Mouse (Mus musculus) G1E (cell line): ENCODE measurements around the gene Slc43a1. TPM values are rescaled to one million over a fixed set of nuclear protein-coding genes. Genes with fewer than 3 reads are reported as not detected.

ENCODE experiments used
- ATAC-seq: 2 replicates; pipeline ENCODE4 v1.8.0; 2016; ENCODE audit warnings: mild to moderate bottlenecking; ENCODE audit not compliant: insufficient number of reproducible peaks, poor library complexity, low FRiP score, severe bottlenecking; ENCODE audit errors: extremely low read depth
- DNase-seq: peaks from one replicate; pipeline ENCODE4 v3.0.0; 2012; ENCODE audit warnings: low spot score
- H3K27me3 ChIP-seq: 2 replicates; pipeline ENCODE4 v1.6.1; 2012; ENCODE audit warnings: mild to moderate bottlenecking, low read length, inconsistent platforms; ENCODE audit not compliant: insufficient read depth
- H3K36me3 ChIP-seq: replicated peaks from 2 replicates; pipeline ENCODE3; 2012; ENCODE audit warnings: mild to moderate bottlenecking, inconsistent platforms
- H3K4me1 ChIP-seq: 2 replicates; pipeline ENCODE4 v1.6.1; 2012; ENCODE audit warnings: low read depth, low read length, inconsistent platforms, mixed read lengths; ENCODE audit not compliant: insufficient read depth
- H3K4me3 ChIP-seq: 2 replicates; pipeline ENCODE4 v1.5.1; 2012; ENCODE audit warnings: low read depth, mild to moderate bottlenecking, inconsistent platforms, low read length, moderate library complexity, mixed read lengths
- H3K9me3 ChIP-seq: replicated peaks from 2 replicates; pipeline ENCODE4 v1.6.1; 2012; ENCODE audit warnings: inconsistent platforms
- CTCF ChIP-seq: IDR thresholded peaks from 2 replicates; pipeline ENCODE4 v1.5.1; 2012; ENCODE audit warnings: low read depth, low read length, inconsistent platforms, mixed read lengths
- GATA1 ChIP-seq: IDR thresholded peaks from 2 replicates; pipeline ENCODE4 v1.6.1; 2012; ENCODE audit warnings: borderline replicate concordance, low read length, inconsistent platforms, mixed read lengths
- GATA2 ChIP-seq: IDR thresholded peaks from 2 replicates; pipeline ENCODE4 v1.6.1; 2012; ENCODE audit warnings: low read depth, low read length, inconsistent platforms, borderline replicate concordance
- POLR2AphosphoS5 ChIP-seq: IDR thresholded peaks from 2 replicates; pipeline ENCODE4 v1.6.1; 2012; ENCODE audit warnings: low read depth, low read length, inconsistent platforms; ENCODE audit not compliant: insufficient replicate concordance
- TAL1 ChIP-seq: conservative IDR thresholded peaks from 2 replicates; pipeline ENCODE4 v1.6.1; 2012; ENCODE audit warnings: low read depth, low read length, inconsistent platforms, mixed read lengths
- polyA plus RNA-seq: library from polyadenylated mRNA; stranded (reverse); fragments of >175 nt; gene quantifications from 2 replicates; pipeline ENCODE4 v1.2.3, GENCODE M21; 2012
- total RNA-seq, 2 experiments: library from RNA; stranded (forward) in 1 of 2; stranded (reverse) in 1 of 2; fragments of 200-1000 nt in 1 of 2; fragments of >200 nt in 1 of 2; fragmentation: Nextera tagmentation in 1 of 2; gene quantifications; 2 replicates each; pipeline ENCODE4 v1.2.3; 2014 to 2017

Slc43a1 gene
- total and polyA plus RNA-seq, 3 experiments = 0.05 to 62.5 TPM; not detected in 1

DNA sequence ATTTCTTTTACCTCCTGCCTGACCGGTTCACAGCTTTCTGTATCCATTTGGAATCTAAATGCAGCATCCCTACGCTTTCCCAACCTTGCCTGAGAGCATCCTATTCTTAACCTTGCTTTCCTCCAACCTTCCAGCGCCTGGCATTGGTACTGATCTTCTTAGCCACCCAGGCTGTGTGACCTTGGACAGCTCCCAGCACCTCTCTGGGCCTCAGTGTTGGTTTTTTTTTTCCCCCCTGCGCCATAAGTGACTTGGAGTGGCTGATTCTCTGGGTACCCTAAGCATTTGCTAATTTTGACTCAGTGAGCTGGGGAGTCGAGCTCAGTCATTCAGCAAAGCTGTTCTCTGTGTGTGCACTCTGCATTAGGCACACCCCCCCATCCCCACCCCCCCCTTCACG, 37.2 kb downstream of the Slc43a1 start:
- Histone ChIP-seq H3K4me1 (no peaks in the 10 kb centered on the region), H3K4me3 (no peak overlapping the region), H3K36me3 (no peaks in the 10 kb centered on the region), H3K9me3 (peaks cover 12% of the 10 kb centered on the region), H3K27me3 (peaks cover 47% of the 10 kb centered on the region)
- ATAC-seq (no peak), DNase-seq (no peak)
- TF ChIP-seq GATA2 = no peak
- TF ChIP-seq CTCF = no peak
- TF ChIP-seq TAL1 = no peak
- no peak for TF ChIP-seq GATA1
- TF ChIP-seq POLR2AphosphoS5 = no peak

DNA sequence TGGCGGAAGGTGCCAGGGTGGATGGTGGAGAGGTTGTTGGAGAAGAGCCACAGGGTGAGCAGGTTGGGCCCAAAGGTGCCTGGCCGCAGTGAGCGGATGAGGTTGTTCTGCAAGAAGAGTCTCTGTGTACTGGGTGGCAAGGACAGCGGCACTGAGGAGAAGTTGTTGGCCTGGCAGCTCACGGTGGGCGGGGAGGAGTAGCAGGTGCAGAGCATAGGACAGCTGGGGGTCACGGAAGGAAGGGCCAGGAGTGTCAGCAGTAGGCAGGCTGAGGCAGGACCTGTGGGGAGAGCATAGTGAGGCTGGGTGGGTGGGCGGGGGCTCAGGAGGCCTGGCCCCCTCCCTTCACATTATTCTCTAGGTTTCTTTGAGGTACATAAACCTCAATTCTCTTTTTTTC, 41.9 kb downstream of the Slc43a1 start:
- DNase-seq (no peak), ATAC-seq (no peak)
- no peak for TF ChIP-seq TAL1
- TF ChIP-seq GATA2 = no peak
- TF ChIP-seq CTCF = no peak
- TF ChIP-seq GATA1 = no peak
- Histone ChIP-seq H3K9me3 (no peaks in the 10 kb centered on the region), H3K27me3 (peaks cover 43% of the 10 kb centered on the region), H3K4me3 (no peak overlapping the region), H3K4me1 (no peaks in the 10 kb centered on the region), H3K36me3 (no peaks in the 10 kb centered on the region)

DNA sequence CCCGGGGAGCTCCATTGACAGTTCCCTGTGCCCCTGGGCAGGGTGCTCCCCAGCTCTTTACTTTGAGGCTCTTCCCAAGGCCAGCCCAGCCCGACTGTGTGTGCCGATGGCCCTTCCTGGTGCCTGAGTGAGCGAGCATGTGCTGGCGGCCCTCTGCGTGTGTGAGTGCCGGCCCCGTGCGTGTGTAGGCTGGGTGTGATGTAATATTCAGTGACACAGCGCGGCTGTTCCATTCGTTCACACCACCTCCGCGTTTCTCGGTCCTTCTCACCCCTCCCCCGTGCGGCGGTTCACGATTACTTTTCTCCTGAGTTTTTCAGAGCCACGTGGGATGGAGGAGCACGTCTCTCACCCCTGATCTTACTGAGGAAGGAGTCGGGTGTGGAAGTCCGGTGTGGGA, 44.0 kb downstream of the Slc43a1 start:
- Histone ChIP-seq H3K9me3 (peaks cover 3% of the 10 kb centered on the region; the same call in 1 of the 2 replicates), H3K4me1 (peaks cover 8% of the 10 kb centered on the region), H3K4me3 (no peak overlapping the region), H3K36me3 (no peaks in the 10 kb centered on the region), H3K27me3 (peaks cover 45% of the 10 kb centered on the region)
- no peak for TF ChIP-seq POLR2AphosphoS5
- TF ChIP-seq GATA2 = no peak
- no peak for TF ChIP-seq TAL1
- TF ChIP-seq GATA1 = no peak
- TF ChIP-seq CTCF = no peak
- no peak for ATAC-seq
- DNase-seq = no peak

GRCm38 (mm10) chr2:84883084-84883483, 44.4 kb downstream of the Slc43a1 start:
- TF ChIP-seq CTCF (no peak), POLR2AphosphoS5 (no peak), TAL1 (no peak), GATA2 (no peak), GATA1 (no peak)
- ATAC-seq (no peak), DNase-seq (no peak)
- no peak overlapping the region for H3K4me3 ChIP-seq
- H3K4me1 ChIP-seq = peaks cover 8% of the 10 kb centered on the region
- peaks cover 3% of the 10 kb centered on the region; the same call in 1 of the 2 replicates for H3K9me3 ChIP-seq
- H3K27me3 ChIP-seq = peaks cover 49% of the 10 kb centered on the region
- no peaks in the 10 kb centered on the region for H3K36me3 ChIP-seq

GRCm38 (mm10) chr2:84883530-84883929, 44.9 kb downstream of the Slc43a1 start:
- Histone ChIP-seq H3K27me3 (peaks cover 50% of the 10 kb centered on the region), H3K9me3 (peaks cover 3% of the 10 kb centered on the region; the same call in 1 of the 2 replicates), H3K4me1 (peaks cover 8% of the 10 kb centered on the region), H3K36me3 (no peaks in the 10 kb centered on the region), H3K4me3 (no peak overlapping the region)
- ATAC-seq (no peak), DNase-seq (no peak)
- TF ChIP-seq GATA2 (no peak), GATA1 (no peak), POLR2AphosphoS5 (no peak), TAL1 (no peak), CTCF (no peak)

DNA sequence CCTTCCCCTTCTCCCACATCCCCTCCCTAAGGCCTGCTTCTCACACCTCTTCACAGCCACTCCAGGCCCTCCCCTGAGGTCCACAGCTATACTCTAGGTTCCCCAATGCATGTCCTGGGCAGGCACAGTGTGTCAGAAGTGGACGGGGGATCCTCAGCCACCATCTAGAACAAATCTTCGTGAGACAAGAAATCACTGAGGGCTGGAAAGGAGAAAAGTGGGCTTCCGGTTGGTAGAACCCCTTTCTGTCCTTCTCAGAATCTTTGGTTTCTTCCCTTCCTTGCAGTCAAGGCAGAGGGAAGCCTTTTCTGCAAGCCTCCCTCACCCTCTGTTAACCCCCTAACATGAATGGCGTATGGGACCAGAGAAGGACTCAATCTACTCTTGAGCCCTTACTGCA, 45.3 kb downstream of the Slc43a1 start:
- ATAC-seq (no peak), DNase-seq (no peak)
- no peaks in the 10 kb centered on the region for H3K36me3 ChIP-seq
- peaks cover 49% of the 10 kb centered on the region for H3K27me3 ChIP-seq
- TF ChIP-seq TAL1 (no peak), POLR2AphosphoS5 (no peak), GATA2 (no peak), GATA1 (no peak), CTCF (no peak)
- H3K4me3 ChIP-seq = no peak overlapping the region
- H3K4me1 ChIP-seq = peaks cover 8% of the 10 kb centered on the region
- H3K9me3 ChIP-seq = peaks cover 3% of the 10 kb centered on the region; the same call in 1 of the 2 replicates

GRCm38 (mm10) chr2:84884611-84885010, 46.0 kb downstream of the Slc43a1 start:
- TF ChIP-seq GATA2 = no peak
- TF ChIP-seq CTCF = no peak
- TF ChIP-seq TAL1 = no peak
- TF ChIP-seq POLR2AphosphoS5 = no peak
- TF ChIP-seq GATA1 = no peak
- H3K4me1 ChIP-seq = peaks cover 13% of the 10 kb centered on the region
- ATAC-seq = 0 out of 2 replicates have a peak, but pooled peaks have one; percentile 19

More at GRCm38 (mm10) chr2:84884611-84885010, 46.0 kb downstream of the Slc43a1 start:
- DNase-seq = no peak
- H3K27me3 ChIP-seq = peaks cover 55% of the 10 kb centered on the region
- no peaks in the 10 kb centered on the region for H3K36me3 ChIP-seq
- no peak overlapping the region for H3K4me3 ChIP-seq
- peaks cover 3% of the 10 kb centered on the region; the same call in 1 of the 2 replicates for H3K9me3 ChIP-seq
